Mouse (Mus musculus) myocyte (in vitro differentiated cells): ENCODE results near the gene Htr2a. TPM values are rescaled to one million over a fixed set of nuclear protein-coding genes. Genes with fewer than 3 reads are reported as not detected.

Experiments
- H3K27me3 ChIP-seq: one replicate; pipeline ENCODE4 v1.6.1; 2011; ENCODE audit not compliant: control insufficient read depth, insufficient read depth, insufficient read length
- H3K36me3 ChIP-seq: one replicate; pipeline ENCODE4 v1.6.1; 2011; ENCODE audit not compliant: control insufficient read depth, insufficient read depth
- H3K4me2 ChIP-seq: one replicate; pipeline ENCODE4 v1.6.1; 2011; ENCODE audit warnings: low read depth, control low read depth
- H3K4me3 ChIP-seq: one replicate; pipeline ENCODE4 v1.5.1; 2011; ENCODE audit warnings: mild to moderate bottlenecking, control low read depth, moderate library complexity
- H3K79me2 ChIP-seq: one replicate; pipeline ENCODE4 v1.6.1; 2011; ENCODE audit not compliant: control insufficient read depth, insufficient read depth
- H3ac ChIP-seq: one replicate; pipeline ENCODE4 v1.6.1; 2011; ENCODE audit not compliant: control insufficient read depth, insufficient read length
- CEBPB ChIP-seq: IDR thresholded peaks from 2 replicates; pipeline ENCODE4 v1.6.1; 2011; ENCODE audit warnings: mild to moderate bottlenecking, moderate library complexity; ENCODE audit not compliant: poor library complexity, insufficient read depth, severe bottlenecking
- E2F4 ChIP-seq: IDR thresholded peaks from one replicate; pipeline ENCODE4 v1.6.1; 2011; ENCODE audit warnings: mild to moderate bottlenecking, control low read depth, moderate library complexity; ENCODE audit not compliant: insufficient read depth
- MAX ChIP-seq: IDR thresholded peaks from one replicate; pipeline ENCODE4 v1.6.1; 2011; ENCODE audit warnings: low read depth, mild to moderate bottlenecking, control low read depth
- MYOD1 ChIP-seq, 3 experiments: IDR thresholded peaks; one replicate each; pipeline ENCODE4 v1.6.1; 2011; ENCODE audit warnings: control low read depth in 2 of 3, low read depth in 2 of 3, mild to moderate bottlenecking in 2 of 3, moderate library complexity in 1 of 3; ENCODE audit not compliant: insufficient read length in 2 of 3, control insufficient read depth in 1 of 3
- MYOG ChIP-seq, 3 experiments: IDR thresholded peaks; one replicate each; pipeline ENCODE4 v1.6.1; 2011; ENCODE audit warnings: control low read depth in 2 of 3, low read depth in 2 of 3, mild to moderate bottlenecking in 2 of 3; ENCODE audit not compliant: insufficient read length in 2 of 3, control insufficient read depth in 1 of 3, insufficient read depth in 1 of 3
- POLR2A ChIP-seq: IDR thresholded peaks from one replicate; pipeline ENCODE4 v1.6.1; 2011; ENCODE audit warnings: low read depth, mild to moderate bottlenecking, control low read depth, moderate library complexity; ENCODE audit not compliant: insufficient read length
- POLR2AphosphoS2 ChIP-seq: IDR thresholded peaks from one replicate; pipeline ENCODE4 v1.6.1; 2011; ENCODE audit warnings: low read depth, control low read depth; ENCODE audit not compliant: insufficient read length
- REST ChIP-seq: IDR thresholded peaks from one replicate; pipeline ENCODE4 v1.6.1; 2011; ENCODE audit warnings: mild to moderate bottlenecking, control low read depth, moderate library complexity; ENCODE audit not compliant: insufficient read depth, insufficient read length
- SRF ChIP-seq: IDR thresholded peaks from one replicate; pipeline ENCODE4 v1.6.1; 2011; ENCODE audit warnings: low read depth; ENCODE audit not compliant: control insufficient read depth, insufficient read length
- TCF12 ChIP-seq: IDR thresholded peaks from one replicate; pipeline ENCODE4 v1.6.1; 2011; ENCODE audit warnings: mild to moderate bottlenecking, control low read depth; ENCODE audit not compliant: poor library complexity, insufficient read depth, severe bottlenecking
- TCF3 ChIP-seq: IDR thresholded peaks from one replicate; pipeline ENCODE4 v1.6.1; 2011; ENCODE audit warnings: low read depth, control low read depth; ENCODE audit not compliant: insufficient read length
- USF1 ChIP-seq: IDR thresholded peaks from one replicate; pipeline ENCODE4 v1.6.1; 2011; ENCODE audit warnings: low read depth, mild to moderate bottlenecking, control low read depth, moderate library complexity
- polyA plus RNA-seq: library from polyadenylated mRNA; unstranded; fragments of >200 nt; fragmentation: generic; extraction: Trizol; gene quantifications from one replicate; pipeline ENCODE4 v1.2.1, GENCODE M21; 2012; ENCODE audit warnings: missing spikeins

Gene Htr2a
- polyA plus RNA-seq, 1 experiment: not detected

GRCm38 (mm10) chr14:74672137-74673019, 31.7 kb downstream of the Htr2a start:
- Histone ChIP-seq H3K36me3 (no peaks in the 10 kb centered on the region), H3K4me2 (no peak overlapping the region), H3ac (no peak overlapping the region), H3K4me3 (no peak overlapping the region), H3K79me2 (no peaks in the 10 kb centered on the region), H3K27me3 (peaks cover 5% of the 10 kb centered on the region)
- TF ChIP-seq MYOG (IDR thresholded peaks at IDR 0.05; ENCODE audit: control insufficient read depth in 1 of 3, insufficient read depth in 1 of 3, insufficient read length in 2 of 3, low read depth in 2 of 3): no peak
- TF ChIP-seq POLR2AphosphoS2: no peak
- no peak for TF ChIP-seq CEBPB
- TF ChIP-seq MYOD1 (IDR thresholded peaks at IDR 0.05; ENCODE audit: control insufficient read depth in 1 of 3, insufficient read length in 2 of 3, low read depth in 2 of 3): no peak
- TF ChIP-seq TCF12: no peak
- TF ChIP-seq POLR2A: no peak
- no peak for TF ChIP-seq USF1
- TF ChIP-seq REST: no peak
- no peak for TF ChIP-seq TCF3

- Histone ChIP-seq H3K27me3 (peaks cover 5% of the 10 kb centered on the region), H3K36me3 (no peaks in the 10 kb centered on the region), H3ac (no peak overlapping the region), H3K4me3 (no peak overlapping the region), H3K79me2 (no peaks in the 10 kb centered on the region), H3K4me2 (no peak overlapping the region)
- TF ChIP-seq MYOD1 (IDR thresholded peaks at IDR 0.05; ENCODE audit: control insufficient read depth in 1 of 3, insufficient read length in 2 of 3, low read depth in 2 of 3) (no peak), USF1 (no peak), E2F4 (no peak), REST (no peak), POLR2AphosphoS2 (no peak), SRF (no peak), MYOG (IDR thresholded peaks at IDR 0.05; ENCODE audit: control insufficient read depth in 1 of 3, insufficient read depth in 1 of 3, insufficient read length in 2 of 3, low read depth in 2 of 3) (no peak), TCF12 (no peak), MAX (no peak), POLR2A (no peak), TCF3 (no peak), CEBPB (no peak)
Measured at GRCm38 (mm10) chr14:74673020-74673350, 32.3 kb downstream of the Htr2a start.

GRCm38 (mm10) chr14:74673584-74673983, 32.9 kb downstream of the Htr2a start:
- TF ChIP-seq MYOD1 (IDR thresholded peaks at IDR 0.05; ENCODE audit: control insufficient read depth in 1 of 3, insufficient read length in 2 of 3, low read depth in 2 of 3) (no peak), TCF12 (no peak), POLR2AphosphoS2 (no peak), CEBPB (no peak), TCF3 (no peak), POLR2A (no peak), REST (no peak), E2F4 (no peak), USF1 (no peak), MAX (no peak), SRF (no peak), MYOG (IDR thresholded peaks at IDR 0.05; ENCODE audit: control insufficient read depth in 1 of 3, insufficient read depth in 1 of 3, insufficient read length in 2 of 3, low read depth in 2 of 3) (no peak)
- Histone ChIP-seq H3K27me3 (peaks cover 5% of the 10 kb centered on the region), H3ac (no peak overlapping the region), H3K4me3 (no peak overlapping the region), H3K36me3 (no peaks in the 10 kb centered on the region), H3K79me2 (no peaks in the 10 kb centered on the region), H3K4me2 (no peak overlapping the region)

- no peak overlapping the region for H3ac ChIP-seq
- no peaks in the 10 kb centered on the region for H3K36me3 ChIP-seq
- H3K4me2 ChIP-seq: no peak overlapping the region
- H3K79me2 ChIP-seq: no peaks in the 10 kb centered on the region
- no peaks in the 10 kb centered on the region for H3K27me3 ChIP-seq
- no peak overlapping the region for H3K4me3 ChIP-seq
- TF ChIP-seq USF1: no peak
- TF ChIP-seq REST: no peak
- no peak for TF ChIP-seq TCF3
- no peak for TF ChIP-seq CEBPB
- no peak for TF ChIP-seq MYOG (IDR thresholded peaks at IDR 0.05; ENCODE audit: control insufficient read depth in 1 of 3, insufficient read depth in 1 of 3, insufficient read length in 2 of 3, low read depth in 2 of 3)
- TF ChIP-seq POLR2A: no peak
- TF ChIP-seq MYOD1 (IDR thresholded peaks at IDR 0.05; ENCODE audit: control insufficient read depth in 1 of 3, insufficient read length in 2 of 3, low read depth in 2 of 3): no peak
- TF ChIP-seq MAX: no peak
- TF ChIP-seq POLR2AphosphoS2: no peak
- TF ChIP-seq SRF: no peak
- no peak for TF ChIP-seq TCF12
- TF ChIP-seq E2F4: no peak
Measured at GRCm38 (mm10) chr14:74679841-74680240, 39.2 kb downstream of the Htr2a start.
